Mouse (Mus musculus): ENCODE measurements at regions not wholly inside any gene's neighbourhood (a gene's known extent, or its start where the extent isn't known, plus 50 kb on each side); places are given as distances from the start of the nearest gene placed in this dataset.

DNA sequence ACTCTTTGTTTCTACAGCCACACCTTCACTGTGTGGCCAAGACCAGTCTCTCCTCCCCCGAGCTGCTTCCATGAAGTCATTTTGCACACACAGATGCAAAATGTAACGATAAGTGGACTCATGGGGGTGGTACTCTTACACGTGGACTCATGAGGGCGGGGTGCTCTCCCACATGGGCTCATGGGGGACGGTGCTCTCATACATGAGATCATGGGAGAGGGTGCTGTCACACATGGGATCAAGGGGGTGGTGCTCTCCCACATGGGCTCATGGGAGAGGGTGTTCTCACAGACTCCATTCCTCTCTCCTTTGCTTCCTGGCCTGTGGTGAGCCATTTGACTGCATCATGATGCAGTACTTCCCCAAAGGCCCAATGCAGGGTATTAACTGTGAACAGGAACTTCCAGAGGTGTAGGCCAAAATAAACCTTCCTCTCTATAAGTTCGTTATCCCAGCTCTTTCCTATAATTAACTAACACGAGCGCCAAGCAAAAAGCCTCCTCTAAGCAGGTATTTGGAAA lies 118.9 kb downstream of the Kdr start:
- Histone ChIP-seq H3K27me3 (replicated peaks) (peaks cover 13% of the 10 kb centered on the region; the same call in 1 of the 2 replicates), H3K4me3 (no peak overlapping the region), H3K4me2 (no peak overlapping the region), H3K4me1 (replicated peaks) (no peaks in the 10 kb centered on the region), H3K9ac (no peak overlapping the region), H3K36me3 (no peaks in the 10 kb centered on the region), H3K27ac (ENCODE audit: poor library complexity, severe bottlenecking) (no peak overlapping the region), H3K9me3 (replicated peaks) (no peaks in the 10 kb centered on the region)
- WGBS, result 79% methylated on average over 8 of the region's 8 CpGs
- ATAC-seq (ENCODE audit: insufficient number of reproducible peaks, low FRiP score), result no peak

DNA sequence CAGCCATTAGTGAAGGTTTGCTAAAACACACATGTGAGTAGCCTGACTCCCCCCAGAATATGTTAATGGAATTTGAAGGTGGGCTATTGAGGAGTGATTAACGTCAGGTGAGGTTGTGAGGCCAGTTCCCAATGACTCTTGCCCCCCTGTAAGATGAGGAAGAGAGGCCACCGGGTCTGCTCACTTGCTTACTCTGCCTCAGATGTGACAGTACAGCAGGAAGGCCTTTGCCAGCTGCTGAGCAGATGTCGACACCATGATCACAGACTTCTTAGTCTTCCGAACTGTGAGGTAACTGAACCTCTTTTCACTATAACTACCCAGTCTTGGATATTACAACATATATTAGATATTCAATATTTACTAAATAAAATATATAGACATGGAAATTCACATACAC lies 127.4 kb downstream of the Kdr start:
- WGBS, result 75% methylated on average over 4 of the region's 4 CpGs
- H3K4me2 ChIP-seq, result no peak overlapping the region
- H3K4me3 ChIP-seq, result no peak overlapping the region
- H3K9me3 ChIP-seq (replicated peaks), result no peaks in the 10 kb centered on the region
- no peak overlapping the region for H3K27ac ChIP-seq (ENCODE audit: poor library complexity, severe bottlenecking)
- no peak for ATAC-seq (ENCODE audit: insufficient number of reproducible peaks, low FRiP score)
- H3K36me3 ChIP-seq, result no peaks in the 10 kb centered on the region
- peaks cover 36% of the 10 kb centered on the region for H3K27me3 ChIP-seq (replicated peaks)
- 0 out of 2 replicates have a peak, but pooled peaks cover 9% of the 10 kb centered on the region for H3K4me1 ChIP-seq (replicated peaks)
- no peak overlapping the region for H3K9ac ChIP-seq

- H3K27me3 ChIP-seq (replicated peaks), result peaks cover 24% of the 10 kb centered on the region
- no peak overlapping the region for H3K4me2 ChIP-seq
- H3K9me3 ChIP-seq (replicated peaks), result no peaks in the 10 kb centered on the region
- no peak overlapping the region for H3K9ac ChIP-seq
- H3K4me1 ChIP-seq (replicated peaks), result 0 out of 2 replicates have a peak, but pooled peaks cover 9% of the 10 kb centered on the region
- WGBS, result 70% methylated on average over 6 of the region's 6 CpGs
- H3K36me3 ChIP-seq, result no peaks in the 10 kb centered on the region
- ATAC-seq (ENCODE audit: insufficient number of reproducible peaks, low FRiP score), result no peak
- H3K27ac ChIP-seq (ENCODE audit: poor library complexity, severe bottlenecking), result no peak overlapping the region
- no peak overlapping the region for H3K4me3 ChIP-seq
Measured at GRCm38 (mm10) chr5:75847966-75848365, 130.3 kb downstream of the Kdr start.

GRCm38 (mm10) chr5:75847341-75847740 lies 130.9 kb downstream of the Kdr start:
- no peak for ATAC-seq (ENCODE audit: insufficient number of reproducible peaks, low FRiP score)
- H3K9me3 ChIP-seq (replicated peaks), result no peaks in the 10 kb centered on the region
- no peaks in the 10 kb centered on the region for H3K36me3 ChIP-seq
- H3K27me3 ChIP-seq (replicated peaks), result peaks cover 22% of the 10 kb centered on the region
- no peak overlapping the region for H3K27ac ChIP-seq (ENCODE audit: poor library complexity, severe bottlenecking)
- no peak overlapping the region for H3K4me3 ChIP-seq
- no peak overlapping the region for H3K9ac ChIP-seq
- H3K4me1 ChIP-seq (replicated peaks), result 0 out of 2 replicates have a peak, but pooled peaks cover 9% of the 10 kb centered on the region
- no peak overlapping the region for H3K4me2 ChIP-seq
- WGBS, result 47% methylated on average over 3 of the region's 3 CpGs

DNA sequence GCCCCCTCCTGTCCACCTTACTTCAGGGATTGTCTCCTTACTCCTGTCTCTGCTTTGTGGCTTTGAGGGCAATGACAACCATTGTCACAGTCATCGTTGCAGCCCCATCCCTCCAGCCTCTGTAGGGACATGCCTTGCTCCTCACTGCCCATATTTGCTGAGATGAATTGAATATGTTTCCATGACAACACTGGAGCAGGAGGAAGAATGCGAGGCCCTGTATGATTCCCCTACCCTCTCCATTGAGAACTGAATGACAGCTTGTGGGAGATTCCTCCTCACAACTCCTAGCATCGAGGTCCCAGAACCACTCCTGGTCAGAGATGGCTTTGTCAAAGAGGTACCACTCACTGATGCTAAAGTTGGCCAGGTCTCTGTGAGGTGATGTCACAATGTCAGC lies 132.2 kb downstream of the Kdr start:
- Histone ChIP-seq H3K4me2 (no peak overlapping the region), H3K36me3 (no peaks in the 10 kb centered on the region), H3K4me3 (no peak overlapping the region), H3K9ac (no peak overlapping the region), H3K27me3 (replicated peaks) (peaks cover 19% of the 10 kb centered on the region), H3K9me3 (replicated peaks) (no peaks in the 10 kb centered on the region), H3K27ac (ENCODE audit: poor library complexity, severe bottlenecking) (no peak overlapping the region), H3K4me1 (replicated peaks) (0 out of 2 replicates have a peak, but pooled peaks cover 9% of the 10 kb centered on the region)
- WGBS, result 77% methylated on average over 3 of the region's 3 CpGs
- no peak for ATAC-seq (ENCODE audit: insufficient number of reproducible peaks, low FRiP score)

GRCm38 (mm10) chr5:75843807-75844206 lies 134.5 kb downstream of the Kdr start:
- Histone ChIP-seq H3K36me3 (no peaks in the 10 kb centered on the region), H3K4me1 (replicated peaks) (0 out of 2 replicates have a peak, but pooled peaks cover 9% of the 10 kb centered on the region)

DNA sequence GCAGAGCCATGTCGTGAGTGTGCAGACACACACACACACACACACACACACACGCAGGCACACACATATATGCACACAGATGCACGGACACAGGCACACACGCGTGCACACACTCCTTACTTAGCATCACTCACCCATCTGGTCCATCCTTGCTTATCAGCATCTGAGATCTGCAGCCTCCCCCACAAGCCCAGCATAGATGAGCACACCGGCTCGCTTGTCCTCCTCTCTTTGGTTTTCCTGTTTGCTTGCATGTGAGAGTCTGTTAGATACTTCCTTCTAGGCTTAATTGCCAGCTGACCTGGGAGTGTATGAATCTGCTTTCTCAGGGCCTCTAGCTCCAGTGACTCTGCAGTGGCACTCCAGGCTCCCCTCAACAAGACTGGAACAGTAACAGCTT lies 137.8 kb downstream of the Kdr start:
- no peaks in the 10 kb centered on the region; the same call in 1 of the 2 replicates for H3K27me3 ChIP-seq (replicated peaks)
- H3K4me2 ChIP-seq, result no peak overlapping the region
- 74% methylated on average over 7 of the region's 7 CpGs for WGBS
- no peaks in the 10 kb centered on the region for H3K4me1 ChIP-seq (replicated peaks)
- H3K4me3 ChIP-seq, result no peak overlapping the region
- H3K27ac ChIP-seq (ENCODE audit: poor library complexity, severe bottlenecking), result no peak overlapping the region
- H3K9me3 ChIP-seq (replicated peaks), result no peaks in the 10 kb centered on the region
- no peaks in the 10 kb centered on the region for H3K36me3 ChIP-seq
- no peak overlapping the region for H3K9ac ChIP-seq
- no peak for ATAC-seq (ENCODE audit: insufficient number of reproducible peaks, low FRiP score)

More at GRCm38 (mm10) chr5:75843807-75844206, 134.5 kb downstream of the Kdr start:
- no peak overlapping the region for H3K9ac ChIP-seq
- WGBS, result 64% methylated on average over 3 of the region's 3 CpGs
- no peak overlapping the region for H3K4me3 ChIP-seq
- H3K27ac ChIP-seq (ENCODE audit: poor library complexity, severe bottlenecking), result no peak overlapping the region
- H3K4me2 ChIP-seq, result no peak overlapping the region
- peaks cover 9% of the 10 kb centered on the region; the same call in 1 of the 2 replicates for H3K27me3 ChIP-seq (replicated peaks)
- no peak for ATAC-seq (ENCODE audit: insufficient number of reproducible peaks, low FRiP score)
- H3K9me3 ChIP-seq (replicated peaks), result no peaks in the 10 kb centered on the region

DNA sequence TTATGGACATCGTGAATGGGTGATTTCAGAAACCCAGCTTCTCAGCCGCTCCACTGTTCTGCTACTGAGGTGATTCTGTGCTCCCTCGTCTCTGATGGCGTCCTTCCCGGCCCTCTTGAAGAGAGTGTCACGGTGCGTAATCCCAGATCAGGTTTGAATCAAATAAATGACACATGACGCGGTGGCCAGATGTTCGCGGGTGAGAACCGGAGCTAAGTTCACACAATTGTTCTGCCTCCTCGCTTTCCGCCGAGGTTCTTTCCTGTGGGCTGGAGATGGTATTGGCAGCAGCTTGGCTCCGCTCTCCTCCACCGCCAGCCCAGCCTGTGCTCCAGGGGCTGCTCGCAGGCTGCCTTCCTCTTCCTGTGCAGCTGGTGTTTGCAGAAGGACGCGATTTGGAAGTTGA lies 142.7 kb downstream of the Kdr start:
- Histone ChIP-seq H3K9me3 (replicated peaks) (no peaks in the 10 kb centered on the region), H3K4me2 (peak overlapping the region; percentile 54), H3K4me3 (peak overlapping the region; percentile 6; the same call in 1 of the 2 replicates), H3K27ac (ENCODE audit: poor library complexity, severe bottlenecking) (0 out of 2 replicates have a peak overlapping the region, but pooled peaks have one; percentile 26), H3K4me1 (replicated peaks) (peaks cover 7% of the 10 kb centered on the region; the same call in 1 of the 2 replicates), H3K9ac (no peak overlapping the region), H3K36me3 (no peaks in the 10 kb centered on the region), H3K27me3 (replicated peaks) (0 out of 2 replicates have a peak, but pooled peaks cover 2% of the 10 kb centered on the region)
- 46% methylated on average over 20 of the region's 20 CpGs for WGBS
- ATAC-seq (ENCODE audit: insufficient number of reproducible peaks, low FRiP score), result no peak

GRCm38 (mm10) chr5:75834766-75835555 lies 143.3 kb downstream of the Kdr start:
- H3K27me3 ChIP-seq (replicated peaks), result 0 out of 2 replicates have a peak, but pooled peaks cover 2% of the 10 kb centered on the region
- H3K9ac ChIP-seq, result no peak overlapping the region
- H3K4me2 ChIP-seq, result peak overlapping the region; percentile 54
- peak overlapping the region; percentile 6; the same call in 1 of the 2 replicates for H3K4me3 ChIP-seq
- peaks cover 12% of the 10 kb centered on the region; the same call in 1 of the 2 replicates for H3K4me1 ChIP-seq (replicated peaks)
- no peaks in the 10 kb centered on the region for H3K36me3 ChIP-seq
- H3K9me3 ChIP-seq (replicated peaks), result no peaks in the 10 kb centered on the region
- WGBS, result 45% methylated on average over 17 of the region's 17 CpGs
- no peak for ATAC-seq (ENCODE audit: insufficient number of reproducible peaks, low FRiP score)
- 0 out of 2 replicates have a peak overlapping the region, but pooled peaks have one; percentile 26 for H3K27ac ChIP-seq (ENCODE audit: poor library complexity, severe bottlenecking)

- Histone ChIP-seq H3K27ac (ENCODE audit: poor library complexity, severe bottlenecking) (no peak overlapping the region), H3K36me3 (no peaks in the 10 kb centered on the region), H3K4me1 (replicated peaks) (peaks cover 14% of the 10 kb centered on the region; the same call in 1 of the 2 replicates), H3K27me3 (replicated peaks) (0 out of 2 replicates have a peak, but pooled peaks cover 2% of the 10 kb centered on the region), H3K9me3 (replicated peaks) (no peaks in the 10 kb centered on the region), H3K9ac (no peak overlapping the region), H3K4me2 (no peak overlapping the region), H3K4me3 (no peak overlapping the region)
- ATAC-seq (ENCODE audit: insufficient number of reproducible peaks, low FRiP score), result no peak
- WGBS, result 77% methylated on average over 5 of the region's 5 CpGs
Measured at GRCm38 (mm10) chr5:75832341-75832740, 145.9 kb downstream of the Kdr start.

Measured in heart, embryonic 12.5 days (tissue).